Mouse (Mus musculus): ENCODE measurements around the gene Atg13. TPM values are rescaled to one million over a fixed set of nuclear protein-coding genes. Genes with fewer than 3 reads are reported as not detected.

The Atg13 gene
- polyA plus RNA-seq, 1 experiment from 2014 or later, result 32.8 TPM

Other genes starting within 250 kb of the Atg13 start
- 90.1 and 101 TPM in 2 replicates for gene Ckap5, start 183.8 kb downstream of the Atg13 start, polyA plus RNA-seq (2015; fragmentation: Nextera tagmentation; extraction: Ambion mirVana)
- gene F2, start 74.2 kb downstream of the Atg13 start, polyA plus RNA-seq (2015; fragmentation: Nextera tagmentation; extraction: Ambion mirVana), result 0.08 and 0.32 TPM in 2 replicates
- gene Zfp408, start 60.8 kb downstream of the Atg13 start, polyA plus RNA-seq (2015; fragmentation: Nextera tagmentation; extraction: Ambion mirVana), result 9.9 and 11.4 TPM in 2 replicates
- gene Arhgap1, start 60.7 kb downstream of the Atg13 start, polyA plus RNA-seq (2015; fragmentation: Nextera tagmentation; extraction: Ambion mirVana), result 89.5 and 98.5 TPM in 2 replicates
- gene Harbi1, start 276 bp upstream of the Atg13 start, polyA plus RNA-seq (2015; fragmentation: Nextera tagmentation; extraction: Ambion mirVana), result 16.7 and 17.9 TPM in 2 replicates
- 20.8 and 27.1 TPM in 2 replicates for gene Ambra1, start 19.6 kb upstream of the Atg13 start, polyA plus RNA-seq (2015; fragmentation: Nextera tagmentation; extraction: Ambion mirVana)
- 1.5 TPM in 2 replicates for gene Chrm4, start 216.7 kb upstream of the Atg13 start, polyA plus RNA-seq (2015; fragmentation: Nextera tagmentation; extraction: Ambion mirVana)
- gene Mdk, start 221.7 kb upstream of the Atg13 start, polyA plus RNA-seq (2015; fragmentation: Nextera tagmentation; extraction: Ambion mirVana), result 160 and 182 TPM in 2 replicates
- 0.16 and 0.29 TPM in 2 replicates for gene Gm9821, start 235.1 kb upstream of the Atg13 start, polyA plus RNA-seq (2015; fragmentation: Nextera tagmentation; extraction: Ambion mirVana)

All from hindbrain, embryonic 16.5 days (tissue).